Mouse (Mus musculus): Measurements from ENCODE around the gene Mylk.

DNA sequence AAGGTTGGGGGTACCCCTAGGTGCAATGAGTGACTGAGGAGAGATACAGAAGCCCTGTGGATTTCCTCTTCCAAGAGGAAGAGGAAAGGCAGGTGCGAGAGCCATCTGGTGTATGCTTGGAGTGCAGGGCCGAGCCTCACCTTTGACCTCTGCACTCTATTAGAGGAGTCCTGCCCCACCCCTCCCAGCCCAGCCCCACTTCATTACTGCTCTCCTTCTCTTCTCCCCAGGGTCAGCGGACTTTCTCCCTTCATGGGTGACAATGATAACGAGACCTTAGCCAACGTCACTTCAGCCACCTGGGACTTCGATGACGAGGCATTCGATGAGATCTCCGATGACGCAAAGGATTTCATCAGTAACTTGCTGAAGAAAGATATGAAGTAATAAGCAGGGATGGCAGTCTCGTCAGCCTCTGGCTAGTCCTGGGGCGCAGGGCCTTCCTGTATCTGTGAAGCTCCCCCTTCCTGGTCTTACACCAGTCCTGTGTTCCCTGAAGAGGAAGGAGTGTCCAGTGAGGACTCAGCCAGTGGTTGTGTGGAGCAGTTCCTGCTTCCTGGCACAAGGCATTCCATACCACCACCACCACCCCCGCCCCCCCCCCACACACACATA, 241.3 kb downstream of the Mylk start:
- TF ChIP-seq CTCF (IDR thresholded peaks at IDR 0.05; ENCODE audit: control insufficient read depth, insufficient read depth, insufficient read length), result no peak
- TF ChIP-seq MAX (IDR thresholded peaks at IDR 0.05), result no peak
- TF ChIP-seq USF1 (IDR thresholded peaks at IDR 0.05; ENCODE audit: low read depth), result no peak
- TF ChIP-seq MYOD1 (IDR thresholded peaks at IDR 0.05; ENCODE audit: control insufficient read depth, insufficient read length, low read depth), result no peak
- no peak for TF ChIP-seq MYOG (IDR thresholded peaks at IDR 0.05; ENCODE audit: control insufficient read depth, extremely low read depth, insufficient read length)
- TF ChIP-seq CEBPB (IDR thresholded peaks at IDR 0.05; ENCODE audit: low read depth), result no peak
